Mouse (Mus musculus): ENCODE data around the gene Ldlrap1. TPM values are rescaled to one million over a fixed set of nuclear protein-coding genes. Genes with fewer than 3 reads are reported as not detected.

Ldlrap1 gene
- polyA plus RNA-seq, 1 experiment from 2014 or later: 4.9 TPM

GRCm38 (mm10) chr4:134741949-134742348 is 25.9 kb downstream of the Ldlrap1 start:
- H3K27me3 ChIP-seq: no peaks in the 10 kb centered on the region
- peaks cover 20% of the 10 kb centered on the region for H3K4me1 ChIP-seq (replicated peaks)
- no peak overlapping the region for H3K9ac ChIP-seq
- WGBS: 85% methylated on average over 8 of the region's 8 CpGs
- H3K4me2 ChIP-seq: no peak overlapping the region
- no peak overlapping the region for H3K27ac ChIP-seq (replicated peaks)
- no peak for ATAC-seq (ENCODE audit: low read depth)
- no peaks in the 10 kb centered on the region for H3K9me3 ChIP-seq
- no peaks in the 10 kb centered on the region for H3K36me3 ChIP-seq
- H3K4me3 ChIP-seq: no peak overlapping the region

- no peak for ATAC-seq (ENCODE audit: low read depth)
- no peaks in the 10 kb centered on the region for H3K27me3 ChIP-seq
- H3K27ac ChIP-seq (replicated peaks): no peak overlapping the region
- peaks cover 37% of the 10 kb centered on the region for H3K4me1 ChIP-seq (replicated peaks)
- no peaks in the 10 kb centered on the region for H3K36me3 ChIP-seq
- no peak overlapping the region for H3K4me3 ChIP-seq
- H3K9ac ChIP-seq: no peak overlapping the region
- H3K4me2 ChIP-seq: no peak overlapping the region
- WGBS: 88% methylated on average over 4 of the region's 4 CpGs
- H3K9me3 ChIP-seq: no peaks in the 10 kb centered on the region
These were observed 27.6 kb downstream of the Ldlrap1 start for GRCm38 (mm10) chr4:134740186-134740585.

GRCm38 (mm10) chr4:134739530-134739929 is 28.3 kb downstream of the Ldlrap1 start:
- Histone ChIP-seq H3K9me3 (no peaks in the 10 kb centered on the region), H3K36me3 (no peaks in the 10 kb centered on the region), H3K4me1 (replicated peaks) (peaks cover 41% of the 10 kb centered on the region), H3K4me3 (no peak overlapping the region), H3K27ac (replicated peaks) (no peak overlapping the region), H3K9ac (no peak overlapping the region), H3K27me3 (no peaks in the 10 kb centered on the region; the same call in 1 of the 2 replicates), H3K4me2 (no peak overlapping the region)
- 86% methylated on average over 3 of the region's 3 CpGs for WGBS
- ATAC-seq (ENCODE audit: low read depth): no peak

GRCm38 (mm10) chr4:134737365-134737910 is 30.4 kb downstream of the Ldlrap1 start:
- Histone ChIP-seq H3K27me3 (no peaks in the 10 kb centered on the region; the same call in 1 of the 2 replicates), H3K9me3 (no peaks in the 10 kb centered on the region), H3K4me3 (no peak overlapping the region), H3K36me3 (no peaks in the 10 kb centered on the region), H3K27ac (replicated peaks) (peak overlapping the region; percentile 20; the same call in 1 of the 2 replicates), H3K9ac (no peak overlapping the region; the same call in 1 of the 2 replicates), H3K4me1 (replicated peaks) (peaks cover 41% of the 10 kb centered on the region), H3K4me2 (no peak overlapping the region)
- 50% methylated on average over 14 of the region's 14 CpGs for WGBS
- peak; percentile 30 for ATAC-seq (ENCODE audit: low read depth)

GRCm38 (mm10) chr4:134736147-134736546 is 31.7 kb downstream of the Ldlrap1 start:
- no peak overlapping the region for H3K4me2 ChIP-seq
- H3K9ac ChIP-seq: no peak overlapping the region
- no peaks in the 10 kb centered on the region for H3K36me3 ChIP-seq
- no peaks in the 10 kb centered on the region for H3K9me3 ChIP-seq
- 0 out of 2 replicates have a peak, but pooled peaks have one; percentile 24 for ATAC-seq (ENCODE audit: low read depth)
- WGBS: 15% methylated on average over 7 of the region's 7 CpGs
- H3K4me3 ChIP-seq: no peak overlapping the region
- 0 out of 2 replicates have a peak overlapping the region, but pooled peaks have one; percentile 38 for H3K27ac ChIP-seq (replicated peaks)
- no peaks in the 10 kb centered on the region; the same call in 1 of the 2 replicates for H3K27me3 ChIP-seq
- peaks cover 41% of the 10 kb centered on the region for H3K4me1 ChIP-seq (replicated peaks)

- H3K27me3 ChIP-seq: no peaks in the 10 kb centered on the region; the same call in 1 of the 2 replicates
- WGBS: 51% methylated on average over 9 of the region's 9 CpGs
- peaks cover 53% of the 10 kb centered on the region for H3K4me1 ChIP-seq (replicated peaks)
- H3K9ac ChIP-seq: no peak overlapping the region
- no peak overlapping the region for H3K27ac ChIP-seq (replicated peaks)
- no peak overlapping the region for H3K4me3 ChIP-seq
- ATAC-seq (ENCODE audit: low read depth): no peak
- no peaks in the 10 kb centered on the region for H3K36me3 ChIP-seq
- no peaks in the 10 kb centered on the region for H3K9me3 ChIP-seq
- H3K4me2 ChIP-seq: no peak overlapping the region
These were observed 33.2 kb downstream of the Ldlrap1 start for GRCm38 (mm10) chr4:134734629-134735081.

- Histone ChIP-seq H3K9ac (no peak overlapping the region), H3K4me2 (no peak overlapping the region), H3K9me3 (no peaks in the 10 kb centered on the region), H3K27me3 (no peaks in the 10 kb centered on the region; the same call in 1 of the 2 replicates), H3K36me3 (no peaks in the 10 kb centered on the region), H3K27ac (replicated peaks) (no peak overlapping the region), H3K4me1 (replicated peaks) (peaks cover 56% of the 10 kb centered on the region), H3K4me3 (no peak overlapping the region)
- ATAC-seq (ENCODE audit: low read depth): no peak
- 8% methylated on average over 13 of the region's 13 CpGs for WGBS
These were observed 33.7 kb downstream of the Ldlrap1 start for GRCm38 (mm10) chr4:134734038-134734628.

- H3K4me3 ChIP-seq: no peak overlapping the region
- ATAC-seq (ENCODE audit: low read depth): no peak
- H3K9me3 ChIP-seq: no peaks in the 10 kb centered on the region
- H3K4me2 ChIP-seq: no peak overlapping the region
- no peaks in the 10 kb centered on the region for H3K36me3 ChIP-seq
- H3K4me1 ChIP-seq (replicated peaks): peaks cover 56% of the 10 kb centered on the region
- WGBS: 65% methylated on average over 9 of the region's 9 CpGs
- H3K9ac ChIP-seq: no peak overlapping the region
- no peaks in the 10 kb centered on the region; the same call in 1 of the 2 replicates for H3K27me3 ChIP-seq
- no peak overlapping the region for H3K27ac ChIP-seq (replicated peaks)
These were observed 34.5 kb downstream of the Ldlrap1 start for GRCm38 (mm10) chr4:134733371-134733770.

- Histone ChIP-seq H3K27me3 (no peaks in the 10 kb centered on the region; the same call in 1 of the 2 replicates), H3K4me3 (no peak overlapping the region), H3K9ac (no peak overlapping the region), H3K36me3 (no peaks in the 10 kb centered on the region), H3K4me1 (replicated peaks) (peaks cover 27% of the 10 kb centered on the region), H3K4me2 (no peak overlapping the region), H3K27ac (replicated peaks) (no peak overlapping the region), H3K9me3 (no peaks in the 10 kb centered on the region)
- 0 out of 2 replicates have a peak, but pooled peaks have one; percentile 21 for ATAC-seq (ENCODE audit: low read depth)
- 3% methylated on average over 8 of the region's 8 CpGs for WGBS
These were observed 37.7 kb downstream of the Ldlrap1 start for GRCm38 (mm10) chr4:134730106-134730505.

GRCm38 (mm10) chr4:134725735-134726345 is 42.0 kb downstream of the Ldlrap1 start:
- peaks cover 18% of the 10 kb centered on the region for H3K4me1 ChIP-seq (replicated peaks)
- no peaks in the 10 kb centered on the region for H3K9me3 ChIP-seq
- H3K36me3 ChIP-seq: no peaks in the 10 kb centered on the region
- H3K9ac ChIP-seq: no peak overlapping the region
- no peak for ATAC-seq (ENCODE audit: low read depth)
- no peak overlapping the region for H3K4me3 ChIP-seq
- no peak overlapping the region for H3K4me2 ChIP-seq
- H3K27me3 ChIP-seq: no peaks in the 10 kb centered on the region
- H3K27ac ChIP-seq (replicated peaks): no peak overlapping the region
- WGBS: 71% methylated on average over 13 of the region's 13 CpGs

- Histone ChIP-seq H3K4me3 (no peak overlapping the region), H3K36me3 (no peaks in the 10 kb centered on the region), H3K27me3 (no peaks in the 10 kb centered on the region), H3K4me1 (replicated peaks) (peaks cover 12% of the 10 kb centered on the region), H3K9ac (no peak overlapping the region), H3K27ac (replicated peaks) (no peak overlapping the region), H3K9me3 (no peaks in the 10 kb centered on the region), H3K4me2 (no peak overlapping the region)
- ATAC-seq (ENCODE audit: low read depth): no peak
- WGBS: 55% methylated on average over 4 of the region's 4 CpGs
These were observed 42.9 kb downstream of the Ldlrap1 start for GRCm38 (mm10) chr4:134724974-134725373.

- 75% methylated on average over 3 of the region's 3 CpGs for WGBS
- no peak for ATAC-seq (ENCODE audit: low read depth)
- H3K9ac ChIP-seq: no peak overlapping the region
These were observed 44.6 kb downstream of the Ldlrap1 start for GRCm38 (mm10) chr4:134723251-134723650.

More at GRCm38 (mm10) chr4:134723251-134723650, 44.6 kb downstream of the Ldlrap1 start:
- no peak overlapping the region for H3K27ac ChIP-seq (replicated peaks)
- H3K4me3 ChIP-seq: no peak overlapping the region
- no peaks in the 10 kb centered on the region for H3K27me3 ChIP-seq
- peaks cover 8% of the 10 kb centered on the region for H3K4me1 ChIP-seq (replicated peaks)
- no peak overlapping the region for H3K4me2 ChIP-seq
- no peaks in the 10 kb centered on the region for H3K9me3 ChIP-seq
- no peaks in the 10 kb centered on the region for H3K36me3 ChIP-seq

All from neural tube, embryonic 13.5 days (tissue).